Mouse (Mus musculus): ENCODE data around the gene Sema4g. TPM values are rescaled to one million over a fixed set of nuclear protein-coding genes. Genes with fewer than 3 reads are reported as not detected.

Sema4g gene
- 0.53 TPM in 1 of 2 replicates, not detected in the other for polyA plus RNA-seq (2012; ENCODE audit: insufficient read depth, low replicate concordance)

DNA sequence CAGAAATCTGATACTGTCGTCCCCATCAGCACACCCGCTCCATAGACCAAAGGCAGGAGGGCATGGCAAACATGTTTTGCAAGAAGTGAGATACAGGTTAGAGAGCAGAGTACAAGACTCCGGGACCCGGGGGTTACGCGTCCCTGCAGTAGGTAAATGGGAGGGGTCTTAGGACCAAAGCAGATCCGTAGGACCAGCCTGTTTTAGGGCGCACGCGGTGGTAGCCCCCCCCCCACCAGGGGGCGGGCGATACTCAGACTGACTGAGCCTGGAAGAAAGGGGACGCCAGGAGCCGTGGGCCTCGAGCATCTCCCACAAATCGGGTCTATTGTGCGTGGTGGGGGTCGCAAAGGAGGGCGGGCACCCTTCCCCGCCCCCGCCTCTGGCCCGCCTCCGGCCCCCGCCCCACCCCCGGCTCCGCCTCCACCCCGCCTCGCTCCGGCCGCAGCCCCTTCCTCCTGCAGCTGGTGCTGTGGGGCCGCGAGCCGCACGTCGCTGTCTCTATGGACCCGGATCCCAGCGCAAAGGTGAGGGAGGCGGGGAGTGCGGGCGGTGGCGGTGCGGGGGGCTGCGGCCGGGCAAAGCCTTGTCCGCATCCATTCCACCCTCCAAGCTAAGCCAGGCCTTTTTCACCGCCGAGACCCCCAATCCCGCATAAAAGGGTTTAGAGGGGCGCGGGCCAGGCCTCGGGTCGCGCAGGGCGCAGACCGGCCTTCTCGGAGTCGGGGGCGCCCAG is at the start of gene Sema4g:
TSS of gene Sema4g (plus strand) at position 271 of the 736 bp plus-strand sequence.
- no peaks in the 10 kb centered on the region for H3K9me3 ChIP-seq
- TF ChIP-seq FLI1 (IDR thresholded peaks at IDR 0.05; ENCODE audit: low read length): no peak
- TF ChIP-seq GATA1 (IDR thresholded peaks at IDR 0.05; ENCODE audit: borderline replicate concordance, low read length): no peak
- H3K4me3 ChIP-seq (replicated peaks): peak within 1 kb of the TSS; percentile 90
- H3K4me1 ChIP-seq: peaks cover 36% of the 10 kb centered on the region
- H3K27me3 ChIP-seq (replicated peaks): peaks cover 59% of the 10 kb centered on the region
- H3K36me3 ChIP-seq (replicated peaks; ENCODE audit: low read length): peaks cover 6% of the 10 kb centered on the region

DNA sequence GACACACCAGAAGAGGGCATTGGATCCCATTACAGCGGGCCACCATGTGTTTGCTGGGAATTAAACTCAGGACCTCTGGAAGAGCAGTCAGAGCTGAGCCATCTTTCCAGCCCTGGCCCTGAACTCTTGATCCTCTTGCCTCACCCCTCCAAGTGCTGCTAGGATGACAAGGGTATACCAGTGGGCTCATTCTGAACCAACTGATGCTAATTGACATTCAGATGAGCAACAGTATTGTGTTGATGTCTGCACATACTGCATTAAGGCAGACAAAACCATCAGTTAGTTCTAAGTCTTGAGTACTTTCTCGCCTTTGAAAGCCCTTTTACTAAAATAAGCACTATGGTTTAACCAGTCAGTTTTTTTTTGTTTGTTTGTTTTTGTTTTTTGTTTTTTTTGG is 29.3 kb upstream of the Sema4g start:
- TF ChIP-seq GATA1 (IDR thresholded peaks at IDR 0.05; ENCODE audit: borderline replicate concordance, low read length) (no peak), FLI1 (IDR thresholded peaks at IDR 0.05; ENCODE audit: low read length) (no peak)
- Histone ChIP-seq H3K4me3 (replicated peaks) (no peak overlapping the region), H3K36me3 (replicated peaks; ENCODE audit: low read length) (peaks cover 95% of the 10 kb centered on the region), H3K27me3 (replicated peaks) (no peaks in the 10 kb centered on the region), H3K9me3 (no peaks in the 10 kb centered on the region), H3K4me1 (0 out of 2 replicates have a peak, but pooled peaks cover 2% of the 10 kb centered on the region)

DNA sequence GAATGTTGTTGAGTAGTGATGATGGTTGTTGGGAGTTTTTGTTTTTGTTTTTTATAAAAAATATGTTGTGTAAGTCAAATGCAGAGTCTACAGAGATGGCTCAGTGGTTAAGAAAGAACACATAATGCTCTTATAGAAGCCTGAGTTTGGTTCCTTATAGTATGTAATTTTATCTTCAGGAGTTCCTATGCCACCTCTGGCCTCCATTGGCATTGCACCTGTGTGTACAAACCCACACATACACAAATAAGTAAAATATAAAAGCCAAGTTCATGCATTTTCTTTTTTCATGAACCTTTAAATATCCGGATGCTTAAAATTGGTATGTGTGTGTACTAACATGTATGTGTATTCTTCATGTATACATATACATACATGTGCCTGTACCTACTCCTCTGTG is 22.9 kb upstream of the Sema4g start:
- Histone ChIP-seq H3K9me3 (no peaks in the 10 kb centered on the region), H3K4me1 (peaks cover 5% of the 10 kb centered on the region; the same call in 1 of the 2 replicates), H3K27me3 (replicated peaks) (no peaks in the 10 kb centered on the region), H3K36me3 (replicated peaks; ENCODE audit: low read length) (peaks cover 94% of the 10 kb centered on the region), H3K4me3 (replicated peaks) (no peak overlapping the region)
- no peak for TF ChIP-seq GATA1 (IDR thresholded peaks at IDR 0.05; ENCODE audit: borderline replicate concordance, low read length)
- TF ChIP-seq FLI1 (IDR thresholded peaks at IDR 0.05; ENCODE audit: low read length): no peak

DNA sequence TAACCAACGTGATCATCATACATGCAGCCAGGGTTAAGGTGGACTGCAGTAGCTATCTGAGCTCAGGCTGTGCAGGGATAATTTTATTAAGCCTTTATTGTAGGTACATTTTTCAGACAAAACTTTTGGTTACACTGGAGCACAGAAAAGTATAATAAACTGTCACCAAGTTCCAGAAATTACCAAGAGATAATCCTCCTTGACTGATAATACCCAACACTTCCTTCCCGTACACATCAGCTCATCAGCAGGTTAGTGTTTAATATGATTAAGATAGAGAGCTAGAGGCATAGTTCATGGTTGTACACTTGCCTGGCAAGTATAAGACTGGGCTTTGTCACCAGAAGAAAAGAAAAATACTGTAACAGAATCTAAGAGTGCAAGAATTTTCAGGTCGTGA is 20.6 kb upstream of the Sema4g start:
- Histone ChIP-seq H3K27me3 (replicated peaks) (no peaks in the 10 kb centered on the region), H3K9me3 (no peaks in the 10 kb centered on the region), H3K4me3 (replicated peaks) (no peak overlapping the region), H3K36me3 (replicated peaks; ENCODE audit: low read length) (peaks cover 93% of the 10 kb centered on the region), H3K4me1 (peaks cover 5% of the 10 kb centered on the region; the same call in 1 of the 2 replicates)
- no peak for TF ChIP-seq GATA1 (IDR thresholded peaks at IDR 0.05; ENCODE audit: borderline replicate concordance, low read length)
- no peak for TF ChIP-seq FLI1 (IDR thresholded peaks at IDR 0.05; ENCODE audit: low read length)

DNA sequence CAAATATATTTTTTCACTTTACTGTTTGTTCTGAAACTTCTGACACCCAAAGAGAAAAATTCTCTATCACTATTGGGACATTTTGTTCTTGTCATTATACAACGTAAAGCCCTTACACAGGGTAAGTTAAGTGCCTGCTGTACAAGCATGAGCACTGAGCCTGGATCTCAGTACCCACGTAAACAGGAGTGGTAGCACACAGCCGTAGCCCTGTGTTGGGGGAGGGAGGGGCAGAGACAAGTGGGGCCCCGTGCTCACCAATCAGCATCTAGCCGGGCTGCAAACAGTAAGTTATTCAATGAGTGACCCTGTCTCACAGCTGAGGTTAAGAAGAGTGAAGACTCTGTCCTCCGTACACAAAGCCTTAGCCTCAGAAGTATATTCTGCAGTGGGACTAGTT is 12.3 kb upstream of the Sema4g start:
- Histone ChIP-seq H3K27me3 (replicated peaks) (no peaks in the 10 kb centered on the region), H3K9me3 (no peaks in the 10 kb centered on the region), H3K36me3 (replicated peaks; ENCODE audit: low read length) (peaks cover 99% of the 10 kb centered on the region), H3K4me1 (no peaks in the 10 kb centered on the region), H3K4me3 (replicated peaks) (no peak overlapping the region)
- no peak for TF ChIP-seq FLI1 (IDR thresholded peaks at IDR 0.05; ENCODE audit: low read length)

DNA sequence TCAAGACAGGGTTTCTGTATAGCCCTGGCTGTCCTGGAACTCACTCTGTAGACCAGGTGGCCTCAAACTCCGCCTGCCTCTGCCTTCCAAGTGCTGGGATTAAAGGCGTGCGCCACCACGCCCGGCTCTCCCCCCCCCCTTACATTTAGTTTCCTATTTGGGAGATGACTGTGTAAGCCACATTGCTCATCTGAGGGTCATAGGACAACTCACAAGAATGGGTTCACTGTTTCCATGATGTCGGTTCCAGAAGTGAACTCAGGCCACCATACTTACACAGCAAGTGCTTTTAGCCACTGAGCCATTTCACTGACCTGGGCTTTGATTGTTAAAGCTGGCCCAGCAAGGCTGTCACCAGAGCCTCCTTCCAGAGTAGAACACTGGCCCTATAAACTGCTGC is 11.8 kb upstream of the Sema4g start:
- Histone ChIP-seq H3K36me3 (replicated peaks; ENCODE audit: low read length) (peaks cover 99% of the 10 kb centered on the region), H3K27me3 (replicated peaks) (no peaks in the 10 kb centered on the region), H3K4me1 (no peaks in the 10 kb centered on the region), H3K4me3 (replicated peaks) (no peak overlapping the region), H3K9me3 (no peaks in the 10 kb centered on the region)
- TF ChIP-seq FLI1 (IDR thresholded peaks at IDR 0.05; ENCODE audit: low read length) (no peak), GATA1 (IDR thresholded peaks at IDR 0.05; ENCODE audit: borderline replicate concordance, low read length) (no peak)

DNA sequence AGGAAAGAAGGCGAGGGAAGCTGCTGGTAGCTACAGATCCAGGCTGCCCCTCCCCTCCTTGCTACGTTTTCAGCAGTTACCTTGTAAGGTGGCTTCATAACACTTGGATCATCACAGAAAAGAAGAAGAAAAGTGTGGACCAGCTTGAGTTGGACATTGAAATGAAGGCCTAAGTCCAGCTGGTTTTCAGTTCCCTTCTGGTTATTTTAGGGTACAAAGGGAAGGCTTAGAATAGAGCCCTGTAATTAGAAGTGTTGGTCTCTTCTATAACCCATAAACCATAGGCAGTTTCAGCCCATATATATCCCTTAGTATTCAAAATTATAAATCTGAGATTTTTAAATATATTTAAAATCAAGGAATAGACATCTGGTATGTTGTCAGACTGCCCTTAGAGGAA is 8.1 kb upstream of the Sema4g start:
- no peaks in the 10 kb centered on the region for H3K27me3 ChIP-seq (replicated peaks)
- H3K9me3 ChIP-seq: no peaks in the 10 kb centered on the region
- H3K4me1 ChIP-seq: peaks cover 6% of the 10 kb centered on the region
- peaks cover 79% of the 10 kb centered on the region for H3K36me3 ChIP-seq (replicated peaks; ENCODE audit: low read length)
- no peak overlapping the region for H3K4me3 ChIP-seq (replicated peaks)
- no peak for TF ChIP-seq GATA1 (IDR thresholded peaks at IDR 0.05; ENCODE audit: borderline replicate concordance, low read length)
- TF ChIP-seq FLI1 (IDR thresholded peaks at IDR 0.05; ENCODE audit: low read length): no peak

DNA sequence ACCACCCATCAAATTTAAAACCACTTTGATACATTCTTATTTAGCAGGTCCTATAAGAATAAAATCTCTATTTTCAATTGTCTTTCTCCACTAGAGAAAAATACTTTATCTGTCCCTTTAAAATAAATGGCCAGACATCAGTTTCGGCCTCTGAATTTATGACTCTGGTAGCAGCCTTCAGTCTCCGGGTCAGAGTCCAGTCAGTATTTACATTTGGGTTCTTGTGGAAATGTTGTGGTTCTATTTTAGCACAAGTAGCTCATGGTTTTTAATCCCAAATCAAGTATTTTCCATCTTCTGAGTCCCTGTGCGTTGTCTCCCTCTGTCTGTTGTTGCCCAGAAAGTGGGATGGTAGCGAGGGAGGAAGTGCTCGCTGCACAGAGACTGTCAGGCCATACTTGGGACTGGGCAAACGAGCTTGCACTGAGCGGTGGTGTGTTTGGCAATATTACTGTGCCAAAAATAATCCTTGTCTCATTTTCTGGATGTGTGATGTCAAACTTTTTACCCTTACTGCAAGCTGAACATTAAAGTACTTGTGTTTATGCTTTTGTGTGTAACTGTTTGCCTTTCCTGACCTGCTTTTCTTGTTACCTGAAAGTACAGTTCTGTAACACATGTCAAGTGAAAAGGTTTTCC is 6.3 kb upstream of the Sema4g start:
- Histone ChIP-seq H3K27me3 (replicated peaks) (peaks cover 9% of the 10 kb centered on the region), H3K9me3 (no peaks in the 10 kb centered on the region), H3K4me1 (peaks cover 14% of the 10 kb centered on the region), H3K36me3 (replicated peaks; ENCODE audit: low read length) (peaks cover 61% of the 10 kb centered on the region), H3K4me3 (replicated peaks) (no peak overlapping the region)
- TF ChIP-seq GATA1 (IDR thresholded peaks at IDR 0.05; ENCODE audit: borderline replicate concordance, low read length) (no peak), FLI1 (IDR thresholded peaks at IDR 0.05; ENCODE audit: low read length) (no peak)

DNA sequence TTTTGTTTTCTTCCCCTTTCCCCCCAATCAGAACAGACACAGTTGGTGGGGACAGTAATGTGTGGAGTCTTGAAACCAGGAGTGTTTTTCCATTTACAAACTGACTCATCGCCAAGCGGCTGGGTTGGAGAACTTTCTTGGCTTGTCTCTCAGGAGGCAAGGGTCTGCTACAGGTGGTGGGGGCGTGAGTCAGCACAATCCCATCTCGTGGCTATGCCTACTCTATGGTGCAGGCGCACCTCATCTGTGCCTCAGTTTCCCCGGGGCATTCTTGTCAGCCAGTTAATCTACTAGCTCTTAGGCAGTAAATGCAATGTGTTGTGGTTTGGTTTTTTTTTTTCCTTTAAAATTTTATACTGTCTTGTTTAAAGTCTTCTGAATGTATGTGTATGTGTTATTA is 5.5 kb upstream of the Sema4g start:
- Histone ChIP-seq H3K4me3 (replicated peaks) (no peak overlapping the region), H3K36me3 (replicated peaks; ENCODE audit: low read length) (peaks cover 53% of the 10 kb centered on the region), H3K4me1 (peaks cover 15% of the 10 kb centered on the region), H3K9me3 (no peaks in the 10 kb centered on the region), H3K27me3 (replicated peaks) (peaks cover 17% of the 10 kb centered on the region)
- no peak for TF ChIP-seq FLI1 (IDR thresholded peaks at IDR 0.05; ENCODE audit: low read length)
- no peak for TF ChIP-seq GATA1 (IDR thresholded peaks at IDR 0.05; ENCODE audit: borderline replicate concordance, low read length)

DNA sequence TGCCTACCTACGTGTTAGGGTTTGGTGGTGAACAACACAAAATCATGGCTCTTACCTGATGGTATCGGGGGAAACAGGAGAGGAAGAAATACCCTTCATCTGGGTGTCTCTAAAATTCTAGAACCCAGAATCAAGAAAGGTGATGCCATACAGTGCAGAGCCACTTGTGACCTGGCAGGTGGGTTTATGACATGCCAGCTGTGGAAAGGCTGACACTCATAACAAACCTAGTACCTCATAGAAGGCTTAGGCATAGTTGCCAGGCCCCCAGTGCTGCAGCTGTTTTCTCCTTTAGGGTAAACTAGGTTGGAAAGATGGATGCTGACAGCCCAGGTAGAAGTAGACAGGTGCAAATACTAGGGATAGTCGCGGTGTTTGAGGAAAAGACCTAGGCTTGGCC is 4.5 kb upstream of the Sema4g start:
- Histone ChIP-seq H3K9me3 (no peaks in the 10 kb centered on the region), H3K4me1 (peaks cover 25% of the 10 kb centered on the region), H3K27me3 (replicated peaks) (peaks cover 27% of the 10 kb centered on the region), H3K36me3 (replicated peaks; ENCODE audit: low read length) (peaks cover 43% of the 10 kb centered on the region), H3K4me3 (replicated peaks) (no peak overlapping the region)
- TF ChIP-seq FLI1 (IDR thresholded peaks at IDR 0.05; ENCODE audit: low read length) (no peak), GATA1 (IDR thresholded peaks at IDR 0.05; ENCODE audit: borderline replicate concordance, low read length) (no peak)

All from megakaryocyte, embryonic 14.5 days (primary cell).